ENCODE assay signal across 7 mouse cellular contexts in the genomic region with DNA sequence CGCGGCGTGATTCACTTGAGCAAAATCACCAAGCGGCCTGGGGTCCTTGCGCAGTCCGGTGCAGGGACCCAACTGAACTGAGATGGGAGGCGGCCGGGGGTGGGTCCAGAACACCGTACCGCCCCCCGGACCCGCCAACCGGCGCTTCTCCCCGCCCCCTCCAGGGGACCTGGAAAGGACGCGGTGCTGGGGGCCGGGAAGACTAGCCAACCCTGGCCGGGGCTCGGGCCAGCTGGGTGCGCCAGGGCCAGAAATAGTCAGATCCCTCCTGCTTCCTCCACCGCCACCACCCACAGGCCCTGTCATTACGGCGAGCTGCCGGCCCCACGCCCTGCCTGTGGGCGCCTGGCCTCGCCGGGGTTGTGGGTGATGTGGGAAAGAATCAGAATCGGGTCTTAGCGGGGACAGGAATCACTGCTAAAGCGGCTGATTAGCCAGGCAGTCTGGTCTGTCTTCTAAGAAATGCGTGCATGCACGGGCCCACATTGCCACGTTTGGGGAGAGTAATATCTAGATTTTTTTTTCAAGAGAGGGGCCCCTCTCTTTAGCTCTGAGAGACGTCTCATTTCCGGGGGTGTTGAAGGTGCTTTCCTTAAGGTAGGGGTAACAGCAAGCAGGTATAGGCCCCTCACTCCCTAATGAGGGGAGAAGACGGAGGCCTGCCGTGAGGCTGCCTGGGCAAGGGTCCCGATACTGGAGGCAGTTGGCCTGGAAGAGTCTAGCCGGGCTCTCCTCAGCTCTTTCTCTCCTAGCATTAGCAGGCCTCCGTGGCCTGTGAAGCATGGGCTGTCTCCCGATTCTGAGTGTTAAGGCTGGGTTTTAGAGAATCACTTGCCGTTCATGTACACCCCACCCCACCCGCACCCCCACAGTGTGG. TPM values are rescaled to one million over a fixed set of nuclear protein-coding genes. Genes with fewer than 3 reads are reported as not detected.
DNase-seq lines count a peak whose midpoint lies in the region; ATAC-seq lines count a peak whose summit lies in the region.

Plcd1 (minus strand) TSS at position 84 of the 877 bp plus-strand sequence.

- no peaks in the 10 kb centered on the region for H3K27me3 ChIP-seq in embryonic facial prominence, embryonic 11.5 days (ENCODE audit: control insufficient read depth, insufficient read depth, low read length)
- peaks cover 73% of the 10 kb centered on the region for H3K27me3 ChIP-seq in midbrain, embryonic 10.5 days (ENCODE audit: low read depth, poor library complexity, severe bottlenecking)

- H3K9me3 ChIP-seq in embryonic facial prominence, embryonic 11.5 days (replicated peaks; ENCODE audit: control insufficient read depth, low read length) = no peaks in the 10 kb centered on the region
- no peaks in the 10 kb centered on the region for H3K9me3 ChIP-seq in midbrain, embryonic 10.5 days (replicated peaks)

- peak within 1 kb of the TSS; percentile 88 for H3K4me2 ChIP-seq in embryonic facial prominence, embryonic 11.5 days (ENCODE audit: low read depth, low read length)

- peak; percentile 88 for DNase-seq in adrenal gland, postnatal 25 days
- peak; percentile 85 for DNase-seq in embryonic facial prominence, embryonic 11.5 days (ENCODE audit: low spot score)
- peak; percentile 100 for DNase-seq in heart, adult 11 months
- peak; percentile 89 for DNase-seq in kidney, adult 11 months
- DNase-seq in left cerebral cortex, postnatal 4 days = peak; percentile 90
- peak; percentile 77 for DNase-seq in midbrain, embryonic 10.5 days (ENCODE audit: low spot score)
- DNase-seq in spleen, postnatal 36 days (ENCODE audit: low spot score in 2 of 2) = peak; percentile 22 to 28

- H3K4me3 ChIP-seq in embryonic facial prominence, embryonic 11.5 days (ENCODE audit: low read depth, low read length) = peak within 1 kb of the TSS; percentile 61
- H3K4me3 ChIP-seq in midbrain, embryonic 10.5 days = peak within 1 kb of the TSS; percentile 67

- peak within 1 kb of the TSS; percentile 68 for H3K9ac ChIP-seq in embryonic facial prominence, embryonic 11.5 days (replicated peaks; ENCODE audit: low read length)

- intact Hi-C loops in left cerebral cortex, postnatal 4 days (cut with DNase I) = no loop called here

- no peak within 1 kb of the TSS for H3K27ac ChIP-seq in embryonic facial prominence, embryonic 11.5 days (replicated peaks; ENCODE audit: low read depth, low read length)
- H3K27ac ChIP-seq in midbrain, embryonic 10.5 days (replicated peaks) = peak within 1 kb of the TSS; percentile 80

- H3K4me1 ChIP-seq in embryonic facial prominence, embryonic 11.5 days (ENCODE audit: control insufficient read depth, insufficient read depth, low read length) = no peaks in the 10 kb centered on the region
- H3K4me1 ChIP-seq in midbrain, embryonic 10.5 days = peaks cover 61% of the 10 kb centered on the region

- H3K36me3 ChIP-seq in embryonic facial prominence, embryonic 11.5 days (replicated peaks; ENCODE audit: control insufficient read depth, insufficient read depth, low read depth, low read length) = no peaks in the 10 kb centered on the region
- H3K36me3 ChIP-seq in midbrain, embryonic 10.5 days = no peaks in the 10 kb centered on the region

- ATAC-seq in embryonic facial prominence, embryonic 11.5 days (replicated peaks; ENCODE audit: insufficient number of reproducible peaks, low FRiP score, low TSS enrichment, low read depth) = peak; percentile 75

- 10% methylated on average over 38 of the region's 45 CpGs for WGBS in embryonic facial prominence, embryonic 11.5 days
- 10% methylated on average over 45 of the region's 45 CpGs for WGBS in midbrain, embryonic 10.5 days

RNA-seq across cellular contexts. Expression of gene Plcd1, which starts in this region (rescaled TPM):
- total RNA-seq in adrenal gland, postnatal 25 days (2021) = 6.9 and 11.1 TPM in 2 replicates
- polyA plus RNA-seq in embryonic facial prominence, embryonic 11.5 days (2014; fragmentation: Nextera tagmentation; extraction: Ambion mirVana) = 20.1 and 21.5 TPM in 2 replicates
- 10 to 100 TPM; 16.3 to 17.3 TPM for total RNA-seq in left cerebral cortex, postnatal 4 days (2021)
- polyA plus RNA-seq in midbrain, embryonic 10.5 days (2016; fragmentation: Nextera tagmentation; extraction: Ambion mirVana) = 21.8 and 29.2 TPM in 2 replicates

Comparison
In these comparisons a context has a peak if more than half of its experiments do, and no peak if none do; other contexts are left out.
1. DNase-seq: peak in every context shown above with its lines; median percentile 100 in heart, adult 11 months; 90 in left cerebral cortex, postnatal 4 days; 89 in kidney, adult 11 months; 88 in adrenal gland, postnatal 25 days; 85 in embryonic facial prominence, embryonic 11.5 days; 77 in midbrain, embryonic 10.5 days; 25 in spleen, postnatal 36 days.